Mouse (Mus musculus) stomach, embryonic 16.5 days (tissue): ENCODE data around the gene Scd4. TPM values are rescaled to one million over a fixed set of nuclear protein-coding genes. Genes with fewer than 3 reads are reported as not detected.
"Not testable (repeated sequence)": the region's sequence is repeated elsewhere in the genome, so short reads cannot be mapped to it uniquely, and the experiment has no call there.

ENCODE experiments used
- ATAC-seq: fragments of 200-750 bp; cut with Nextera tagmentation; 2 replicates; pipeline ENCODE4 v1.8.0; 2017; ENCODE audit warnings: moderate number of reproducible peaks, moderate TSS enrichment; ENCODE audit not compliant: insufficient read depth, low FRiP score
- H3K27ac ChIP-seq: fragments of 300-500 bp; sonication (generic); 2 replicates; pipeline ENCODE4 v1.5.1; 2014; ENCODE audit warnings: low read length
- H3K27me3 ChIP-seq: fragments of 300-500 bp; sonication (generic); 2 replicates; pipeline ENCODE4 v1.6.1; 2014; ENCODE audit warnings: low read length, control low read depth, mixed read lengths; ENCODE audit not compliant: control insufficient read depth, insufficient read depth
- H3K36me3 ChIP-seq: fragments of 300-500 bp; sonication (generic); 2 replicates; pipeline ENCODE4 v1.6.1; 2014; ENCODE audit warnings: low read length; ENCODE audit not compliant: control insufficient read depth, insufficient read depth
- H3K4me1 ChIP-seq: fragments of 300-500 bp; sonication (generic); 2 replicates; pipeline ENCODE4 v1.6.1; 2014; ENCODE audit warnings: low read length, control low read depth, mixed read lengths; ENCODE audit not compliant: control insufficient read depth, insufficient read depth
- H3K4me2 ChIP-seq: fragments of 300-500 bp; sonication (generic); 2 replicates; pipeline ENCODE4 v1.6.1; 2014; ENCODE audit warnings: low read depth, low read length, mixed read lengths
- H3K4me3 ChIP-seq: fragments of 300-500 bp; sonication (generic); replicated peaks from 2 replicates; pipeline ENCODE4 v1.5.1; 2014; ENCODE audit warnings: mild to moderate bottlenecking, low read length
- H3K9ac ChIP-seq: fragments of 300-500 bp; sonication (generic); 2 replicates; pipeline ENCODE4 v1.6.1; 2014; ENCODE audit warnings: low read length
- H3K9me3 ChIP-seq: fragments of 300-500 bp; sonication (generic); replicated peaks from 2 replicates; pipeline ENCODE4 v1.6.1; 2016; ENCODE audit warnings: low read length, control low read depth; ENCODE audit not compliant: control insufficient read depth
- WGBS: fragments of 180-500 bp; shearing (Covaris S2); extraction: QIAGEN DNeasy Blood & Tissue Kit; methylation state at CpG from one replicate; pipeline ENCODE4 v1.1.7; 2014; 5-methylcytosine and 5-hydroxymethylcytosine counted together
- polyA plus RNA-seq: library from polyadenylated mRNA; unstranded; fragments of >200 nt; fragmentation: Nextera tagmentation; extraction: Ambion mirVana; gene quantifications from 2 replicates; pipeline ENCODE4 v1.2.1, GENCODE M21; 2015

Gene Scd4
- polyA plus RNA-seq, 1 experiment from 2014 or later: 0.14 TPM

DNA sequence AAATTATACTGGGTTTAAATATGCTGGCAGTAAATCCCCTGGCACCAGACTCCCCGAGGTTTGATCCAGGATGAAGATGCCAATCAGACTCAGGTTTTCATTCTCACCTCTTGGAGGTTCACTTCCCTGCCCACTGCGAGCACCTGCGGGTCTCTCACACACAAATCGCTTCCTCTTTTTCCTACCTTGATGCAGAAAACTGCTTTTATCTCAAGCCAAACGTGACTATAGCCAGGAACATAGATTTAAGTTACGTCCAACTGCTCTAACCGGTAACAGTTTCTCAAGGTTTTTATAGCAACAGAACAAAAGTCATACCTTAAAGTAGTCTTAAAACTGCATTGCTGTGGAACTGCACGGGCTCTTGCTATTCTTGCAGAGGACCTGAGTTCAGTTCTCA, 16.8 kb downstream of the Scd4 start:
- H3K27ac ChIP-seq: no peak overlapping the region
- no peaks in the 10 kb centered on the region for H3K27me3 ChIP-seq
- H3K4me1 ChIP-seq: no peaks in the 10 kb centered on the region
- ATAC-seq: no peak
- no peak overlapping the region for H3K9ac ChIP-seq
- H3K36me3 ChIP-seq: no peaks in the 10 kb centered on the region
- no peak overlapping the region for H3K4me3 ChIP-seq
- H3K4me2 ChIP-seq: no peak overlapping the region
- 88% methylated on average over 8 of the region's 8 CpGs for WGBS
- H3K9me3 ChIP-seq: no peaks in the 10 kb centered on the region

DNA sequence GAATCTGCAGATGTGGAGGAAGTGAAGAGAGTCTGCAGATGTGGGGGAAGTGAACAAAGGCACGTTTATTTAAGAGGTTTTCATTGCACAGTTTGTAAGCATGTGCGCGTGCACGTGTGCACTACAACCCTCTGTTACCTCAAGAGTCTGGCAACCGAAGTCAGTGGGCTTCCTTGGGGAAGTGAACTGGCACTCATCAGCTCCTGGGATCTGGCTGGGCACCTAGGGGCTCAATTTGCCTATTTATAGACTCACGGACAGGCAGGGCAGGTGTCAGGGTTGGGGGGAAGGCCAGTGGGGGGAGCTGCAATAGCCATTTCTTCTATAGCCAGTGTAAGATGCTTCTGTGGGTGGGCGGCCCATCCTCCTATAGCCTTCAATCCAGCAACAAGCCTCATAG, 18.9 kb downstream of the Scd4 start:
- no peak overlapping the region for H3K27ac ChIP-seq
- 77% methylated on average over 7 of the region's 7 CpGs for WGBS

DNA sequence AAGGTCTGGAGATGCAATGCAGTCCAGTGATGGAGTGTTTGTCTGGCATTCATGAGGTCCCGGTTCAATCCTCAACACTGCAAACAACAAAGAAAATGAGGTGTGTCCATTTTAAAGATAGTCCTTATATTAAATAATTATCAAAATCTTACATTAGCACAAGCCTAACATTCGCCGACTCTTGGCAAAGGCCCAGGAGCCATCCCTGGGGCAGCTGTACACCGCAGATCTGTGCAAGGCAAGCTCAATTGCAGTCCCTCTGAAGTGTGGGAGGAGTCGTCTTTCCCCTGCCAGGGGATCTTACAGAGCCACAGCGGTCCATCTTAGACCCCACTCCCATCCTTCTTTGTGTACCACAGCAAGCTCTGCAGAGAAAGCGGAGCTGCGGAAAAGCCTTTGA, 25.8 kb downstream of the Scd4 start:
- Histone ChIP-seq H3K9ac (no peak overlapping the region), H3K4me2 (no peak overlapping the region), H3K4me3 (no peak overlapping the region), H3K27ac (no peak overlapping the region), H3K4me1 (peaks cover 2% of the 10 kb centered on the region; the same call in 1 of the 2 replicates), H3K27me3 (no peaks in the 10 kb centered on the region), H3K9me3 (no peaks in the 10 kb centered on the region), H3K36me3 (no peaks in the 10 kb centered on the region)
- WGBS: 47% methylated on average over 8 of the region's 8 CpGs
- ATAC-seq: no peak

More for the DNA sequence above, 18.9 kb downstream of the Scd4 start:
- Histone ChIP-seq H3K9me3 (no peaks in the 10 kb centered on the region), H3K36me3 (no peaks in the 10 kb centered on the region), H3K27me3 (no peaks in the 10 kb centered on the region), H3K4me1 (no peaks in the 10 kb centered on the region), H3K4me2 (no peak overlapping the region), H3K4me3 (no peak overlapping the region), H3K9ac (no peak overlapping the region)
- no peak for ATAC-seq

DNA sequence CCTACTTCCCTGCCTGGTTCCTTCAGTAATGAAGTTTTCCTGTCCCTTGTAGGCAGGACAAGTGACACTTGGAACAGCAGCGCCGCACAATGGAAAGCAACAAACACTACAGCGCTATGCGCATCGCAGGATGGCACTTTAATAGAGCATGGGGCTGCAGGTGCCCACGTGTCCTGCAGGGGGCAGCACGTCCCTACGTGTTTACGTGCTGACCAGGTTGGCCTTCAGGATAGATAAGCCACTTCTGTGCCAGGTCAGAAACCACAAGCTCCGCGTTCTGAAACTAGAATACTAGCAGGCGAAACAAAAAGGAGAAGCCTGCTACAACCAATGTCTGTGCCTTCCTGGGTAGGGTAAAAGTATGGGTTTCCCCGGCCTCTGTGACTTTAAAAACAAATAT, 30.6 kb downstream of the Scd4 start:
- Histone ChIP-seq H3K4me1 (peaks cover 2% of the 10 kb centered on the region; the same call in 1 of the 2 replicates), H3K27me3 (no peaks in the 10 kb centered on the region), H3K4me3 (no peak overlapping the region), H3K27ac (no peak overlapping the region), H3K9ac (no peak overlapping the region), H3K4me2 (no peak overlapping the region), H3K9me3 (no peaks in the 10 kb centered on the region), H3K36me3 (no peaks in the 10 kb centered on the region)
- ATAC-seq: no peak
- WGBS: 18% methylated on average over 13 of the region's 13 CpGs

DNA sequence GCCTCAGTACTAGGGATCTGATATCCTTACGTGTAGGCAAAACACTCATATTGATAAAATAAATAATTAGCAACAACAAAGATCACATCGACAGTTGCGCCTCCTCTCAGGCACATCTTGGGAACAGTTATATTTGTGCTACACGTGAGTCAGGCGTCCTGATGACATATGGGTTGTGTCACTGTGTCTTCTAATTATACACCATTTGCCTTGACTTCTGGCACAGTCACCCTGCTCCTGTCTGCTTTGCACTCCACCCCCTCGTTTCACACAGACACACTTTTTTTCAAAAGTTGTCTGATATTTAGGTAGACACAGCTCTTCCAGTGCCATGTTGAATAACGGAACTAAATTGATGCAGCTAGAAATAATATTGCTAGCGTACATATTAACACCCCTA, 31.1 kb downstream of the Scd4 start:
- Histone ChIP-seq H3K4me3 (no peak overlapping the region), H3K4me2 (no peak overlapping the region), H3K27ac (no peak overlapping the region), H3K27me3 (no peaks in the 10 kb centered on the region), H3K9ac (no peak overlapping the region), H3K4me1 (no peaks in the 10 kb centered on the region; the same call in 1 of the 2 replicates), H3K36me3 (no peaks in the 10 kb centered on the region), H3K9me3 (no peaks in the 10 kb centered on the region)
- WGBS: 73% methylated on average over 8 of the region's 8 CpGs
- ATAC-seq: no peak

DNA sequence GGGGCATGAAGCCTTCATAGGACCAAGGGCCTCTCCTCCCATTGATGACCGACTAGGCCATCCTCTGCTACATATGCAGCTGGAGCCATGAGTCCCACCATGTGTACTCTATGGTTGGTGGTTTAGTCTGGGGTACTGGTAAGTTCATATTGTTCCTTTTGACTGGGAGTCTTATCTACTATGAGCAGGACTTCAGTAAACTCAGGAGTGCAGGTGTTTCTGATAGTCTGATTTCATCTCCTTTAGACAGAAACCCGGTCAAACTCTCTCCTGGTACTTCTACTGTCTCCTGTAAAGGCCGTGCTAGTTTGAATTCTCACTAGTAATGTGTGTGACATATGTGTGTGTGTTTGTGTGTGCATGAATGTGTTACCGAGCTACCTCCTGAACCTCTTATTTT, 32.8 kb downstream of the Scd4 start:
- H3K9me3 ChIP-seq: no peaks in the 10 kb centered on the region
- H3K4me1 ChIP-seq: no peaks in the 10 kb centered on the region
- H3K4me3 ChIP-seq: no peak overlapping the region
- H3K27me3 ChIP-seq: no peaks in the 10 kb centered on the region
- H3K27ac ChIP-seq: no peak overlapping the region
- no peak overlapping the region for H3K9ac ChIP-seq
- no peak overlapping the region for H3K4me2 ChIP-seq
- ATAC-seq: no peak
- no peaks in the 10 kb centered on the region for H3K36me3 ChIP-seq
- WGBS: 85% methylated on average over 4 of the region's 4 CpGs

DNA sequence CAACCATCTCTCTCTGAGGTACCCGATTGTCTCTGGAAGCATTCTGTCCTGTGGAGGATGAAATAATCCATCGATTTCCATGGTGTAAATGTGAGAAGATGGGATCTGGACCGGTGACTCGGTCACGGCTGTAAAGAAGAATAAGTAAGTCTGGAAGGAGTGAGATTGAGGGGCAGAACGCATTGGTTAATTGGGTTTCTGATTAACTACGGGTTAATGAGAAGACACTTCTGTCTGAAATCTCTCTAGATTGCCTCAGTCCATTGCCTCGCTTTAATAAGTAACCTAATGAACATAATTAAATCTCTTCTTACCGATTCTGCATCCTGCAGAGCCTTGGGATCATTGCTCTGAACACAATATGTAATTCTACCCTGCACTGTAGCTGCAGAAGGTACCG, 34.2 kb downstream of the Scd4 start:
- not testable (repeated sequence) for H3K9me3 ChIP-seq, H3K4me2 ChIP-seq, H3K4me1 ChIP-seq, H3K36me3 ChIP-seq, ATAC-seq, H3K27me3 ChIP-seq, H3K4me3 ChIP-seq, H3K27ac ChIP-seq, H3K9ac ChIP-seq
- WGBS: 79% methylated on average over 10 of the region's 10 CpGs

DNA sequence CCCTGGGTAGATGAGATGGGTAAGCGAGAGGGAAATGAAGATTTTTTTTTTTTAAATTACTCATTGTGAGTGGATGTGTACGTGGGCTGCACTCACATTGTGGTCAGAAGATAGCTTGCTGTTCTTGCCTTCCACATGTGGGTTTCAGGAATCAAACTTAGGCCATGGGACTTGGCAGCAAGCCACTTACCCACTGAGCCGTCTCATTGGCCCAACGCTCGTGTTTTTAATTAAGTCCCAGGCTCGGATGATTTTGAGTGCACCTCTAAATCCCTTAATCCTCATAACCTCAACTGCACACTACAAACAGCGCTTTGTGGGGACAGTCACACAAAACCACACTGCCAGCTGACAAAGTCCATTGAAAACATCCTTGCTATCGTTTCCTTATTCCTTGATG, 36.5 kb downstream of the Scd4 start:
- H3K4me3 ChIP-seq: no peak overlapping the region
- H3K4me2 ChIP-seq: no peak overlapping the region
- ATAC-seq: no peak
- 69% methylated on average over 8 of the region's 8 CpGs for WGBS
- no peak overlapping the region for H3K27ac ChIP-seq
- no peaks in the 10 kb centered on the region for H3K4me1 ChIP-seq
- peaks cover 5% of the 10 kb centered on the region; the same call in 1 of the 2 replicates for H3K27me3 ChIP-seq
- H3K36me3 ChIP-seq: no peaks in the 10 kb centered on the region
- H3K9me3 ChIP-seq: no peaks in the 10 kb centered on the region
- H3K9ac ChIP-seq: no peak overlapping the region

DNA sequence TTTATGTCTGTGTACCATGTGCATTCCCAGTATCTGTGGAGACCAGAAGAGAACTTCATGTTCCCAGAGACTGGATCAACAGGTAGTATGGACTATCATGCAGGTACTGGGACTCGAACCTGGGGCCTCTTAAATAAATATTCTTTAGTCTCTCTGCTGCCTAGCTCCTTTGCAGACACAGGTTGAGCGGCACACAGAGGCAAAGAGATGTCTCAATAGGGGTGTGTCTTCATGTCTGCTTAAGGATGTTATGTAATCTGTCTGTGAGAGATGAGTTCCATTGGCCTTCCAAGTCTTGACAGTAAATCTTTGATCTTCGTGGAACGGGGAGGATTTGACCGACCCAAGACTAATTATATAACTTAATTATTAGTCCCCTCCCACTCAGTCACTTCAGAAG, 37.3 kb downstream of the Scd4 start:
- no peak for ATAC-seq
- Histone ChIP-seq H3K9me3 (no peaks in the 10 kb centered on the region), H3K36me3 (no peaks in the 10 kb centered on the region), H3K4me1 (no peaks in the 10 kb centered on the region), H3K27me3 (peaks cover 5% of the 10 kb centered on the region; the same call in 1 of the 2 replicates), H3K9ac (no peak overlapping the region), H3K27ac (no peak overlapping the region), H3K4me2 (no peak overlapping the region), H3K4me3 (no peak overlapping the region)
- 68% methylated on average over 5 of the region's 5 CpGs for WGBS

DNA sequence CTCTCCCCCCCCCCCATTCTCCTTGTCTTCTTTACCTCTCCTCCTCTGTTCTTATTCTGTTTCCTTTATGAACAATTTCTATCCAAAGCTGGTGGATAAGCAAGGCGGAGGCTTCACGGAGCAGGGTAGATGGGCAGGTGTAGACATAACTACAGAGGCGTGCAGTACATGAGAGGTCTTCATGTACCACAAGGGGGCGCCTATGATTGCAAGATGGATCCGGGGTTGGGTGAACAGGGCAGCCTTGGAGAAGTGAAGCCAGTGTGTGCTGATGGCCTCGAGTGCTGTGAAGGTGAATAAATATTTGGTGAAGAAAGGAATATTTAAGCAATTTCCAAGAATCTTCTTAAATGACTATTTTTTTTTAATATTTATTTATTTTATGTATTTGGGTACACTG, 40.1 kb downstream of the Scd4 start:
- Histone ChIP-seq H3K36me3 (no peaks in the 10 kb centered on the region), H3K9me3 (no peaks in the 10 kb centered on the region), H3K4me2 (no peak overlapping the region), H3K27me3 (peaks cover 5% of the 10 kb centered on the region; the same call in 1 of the 2 replicates), H3K27ac (no peak overlapping the region), H3K4me3 (no peak overlapping the region), H3K4me1 (peaks cover 3% of the 10 kb centered on the region), H3K9ac (no peak overlapping the region)
- 16% methylated on average over 6 of the region's 6 CpGs for WGBS
- ATAC-seq: peak; percentile 83; the same call in 1 of the 2 replicates
